Mouse (Mus musculus) limb, embryonic 12.5 days (tissue): ENCODE data around the gene Slc34a1. TPM values are rescaled to one million over a fixed set of nuclear protein-coding genes. Genes with fewer than 3 reads are reported as not detected.

ENCODE experiments used
- ATAC-seq: fragments of 200-750 bp; cut with Nextera tagmentation; 2 replicates; pipeline ENCODE4 v1.8.0; 2017; ENCODE audit warnings: low read depth, moderate TSS enrichment; ENCODE audit not compliant: insufficient number of reproducible peaks, insufficient read depth, low FRiP score, low TSS enrichment
- H3K27ac ChIP-seq: fragments of 300-500 bp; sonication (generic); 2 replicates; pipeline ENCODE4 v1.5.1; 2016; ENCODE audit warnings: mild to moderate bottlenecking, moderate library complexity
- H3K27me3 ChIP-seq: fragments of 300-500 bp; sonication (generic); 2 replicates; pipeline ENCODE4 v1.6.1; 2016; ENCODE audit warnings: mild to moderate bottlenecking, moderate library complexity
- H3K36me3 ChIP-seq: fragments of 300-500 bp; sonication (generic); 2 replicates; pipeline ENCODE4 v1.6.1; 2016; ENCODE audit warnings: mild to moderate bottlenecking, moderate library complexity
- H3K4me1 ChIP-seq: fragments of 300-500 bp; sonication (generic); replicated peaks from 2 replicates; pipeline ENCODE4 v1.6.1; 2016
- H3K4me2 ChIP-seq: fragments of 300-500 bp; sonication (generic); 2 replicates; pipeline ENCODE4 v1.6.1; 2016; ENCODE audit warnings: mild to moderate bottlenecking, moderate library complexity
- H3K4me3 ChIP-seq: fragments of 300-500 bp; sonication (generic); replicated peaks from 2 replicates; pipeline ENCODE4 v1.5.1; 2016; ENCODE audit warnings: mild to moderate bottlenecking
- H3K9ac ChIP-seq: fragments of 300-500 bp; sonication (generic); replicated peaks from 2 replicates; pipeline ENCODE4 v1.6.1; 2016; ENCODE audit warnings: mild to moderate bottlenecking, moderate library complexity
- H3K9me3 ChIP-seq: fragments of 300-500 bp; sonication (generic); 2 replicates; pipeline ENCODE4 v1.6.1; 2016; ENCODE audit warnings: mild to moderate bottlenecking, moderate library complexity
- WGBS: fragments of 180-500 bp; shearing (Covaris S2); methylation state at CpG from one replicate; pipeline ENCODE4 v1.1.7; 2016; 5-methylcytosine and 5-hydroxymethylcytosine counted together
- polyA plus RNA-seq: library from polyadenylated mRNA; unstranded; fragments of >200 nt; fragmentation: Nextera tagmentation; extraction: Ambion mirVana; gene quantifications from 2 replicates; pipeline ENCODE4 v1.2.1, GENCODE M21; 2016

Slc34a1 gene
- polyA plus RNA-seq, 1 experiment from 2014 or later: not detected

DNA sequence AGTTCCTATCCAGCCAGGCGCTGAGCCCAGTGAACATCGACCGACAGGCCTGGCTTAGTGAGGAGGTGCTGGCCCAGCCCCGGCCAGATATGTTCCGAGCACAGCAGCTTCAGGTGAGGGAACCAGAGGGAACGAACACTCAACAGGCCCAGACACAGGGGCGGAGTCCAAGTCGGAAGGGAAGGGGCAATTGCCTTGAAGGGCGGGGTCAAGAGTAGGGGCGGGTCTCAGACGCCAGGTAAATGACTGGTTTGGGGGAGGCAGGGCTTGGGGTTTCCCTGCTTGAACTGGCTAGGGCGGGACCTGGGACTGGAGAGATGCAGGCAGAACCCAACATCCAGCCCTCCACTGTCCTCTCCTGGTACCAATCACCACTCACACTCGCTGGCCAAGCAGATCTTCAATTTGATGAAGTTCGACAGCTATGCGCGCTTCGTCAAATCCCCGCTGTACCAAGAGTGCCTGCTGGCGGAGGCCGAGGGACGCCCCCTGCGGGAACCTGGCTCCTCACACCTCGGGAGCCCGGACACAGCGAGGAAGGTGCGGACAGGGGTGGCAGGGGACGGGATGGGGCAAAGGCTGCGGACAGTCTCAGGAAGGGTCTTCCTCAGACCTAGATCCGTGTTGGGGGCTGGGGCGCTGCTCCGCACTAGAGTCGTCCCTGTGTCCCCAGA, 18.9 kb upstream of the Slc34a1 start:
- peaks cover 8% of the 10 kb centered on the region; the same call in 1 of the 2 replicates for H3K4me1 ChIP-seq
- 6% methylated on average over 32 of the region's 32 CpGs for WGBS
- peak overlapping the region; percentile 42 for H3K4me2 ChIP-seq
- H3K4me3 ChIP-seq: peak overlapping the region; percentile 25
- H3K36me3 ChIP-seq: no peaks in the 10 kb centered on the region
- peaks cover 89% of the 10 kb centered on the region for H3K27me3 ChIP-seq
- peak overlapping the region; percentile 31; the same call in 1 of the 2 replicates for H3K9ac ChIP-seq
- H3K27ac ChIP-seq: no peak overlapping the region
- H3K9me3 ChIP-seq: no peaks in the 10 kb centered on the region
- no peak for ATAC-seq

DNA sequence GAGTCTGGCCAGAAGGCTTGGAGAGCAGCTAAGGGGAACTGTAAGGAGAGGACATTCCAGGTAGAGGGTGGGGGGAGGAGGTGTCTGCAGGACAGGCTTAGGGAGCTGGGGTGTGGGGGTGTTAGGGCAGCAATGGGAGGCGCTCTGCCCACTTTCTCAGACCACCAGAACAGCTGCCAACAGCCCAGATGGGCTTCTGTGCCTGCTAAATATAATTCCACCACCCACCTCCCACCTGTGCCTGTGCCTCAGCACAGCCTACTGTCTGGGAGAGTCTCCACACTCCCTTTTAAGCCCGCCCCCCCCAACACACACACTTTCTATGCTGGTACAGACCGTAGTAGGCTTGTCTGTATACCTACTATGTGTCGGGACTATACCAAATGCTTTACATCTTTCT, 16.2 kb upstream of the Slc34a1 start:
- Histone ChIP-seq H3K36me3 (no peaks in the 10 kb centered on the region), H3K9ac (no peak overlapping the region), H3K9me3 (no peaks in the 10 kb centered on the region), H3K4me1 (peaks cover 8% of the 10 kb centered on the region; the same call in 1 of the 2 replicates), H3K27ac (no peak overlapping the region), H3K4me2 (no peak overlapping the region), H3K4me3 (no peak overlapping the region), H3K27me3 (peaks cover 70% of the 10 kb centered on the region)
- WGBS: 91% methylated on average over 4 of the region's 4 CpGs
- no peak for ATAC-seq

DNA sequence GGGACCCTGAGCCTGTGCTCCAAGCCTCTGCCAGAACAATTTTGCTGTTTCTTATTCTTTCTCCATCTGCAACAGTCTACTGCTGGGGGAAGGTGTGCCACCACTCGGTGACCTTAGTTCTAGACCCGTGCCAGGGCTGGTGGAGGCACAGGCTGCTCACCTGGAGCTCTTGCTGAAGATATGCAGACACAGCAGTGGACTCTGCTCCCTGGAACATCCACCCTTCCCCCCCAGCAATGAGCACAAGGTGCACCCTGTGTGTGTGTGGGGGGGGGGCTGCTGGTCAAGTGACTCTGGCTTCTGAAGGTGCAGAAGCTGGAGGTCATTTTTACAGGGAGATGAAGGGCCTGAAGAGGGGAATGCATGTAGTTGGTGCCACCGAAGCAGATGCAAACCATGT, 7.3 kb upstream of the Slc34a1 start:
- Histone ChIP-seq H3K9me3 (no peaks in the 10 kb centered on the region), H3K4me3 (no peak overlapping the region), H3K27me3 (peaks cover 2% of the 10 kb centered on the region; the same call in 1 of the 2 replicates), H3K27ac (no peak overlapping the region), H3K4me2 (no peak overlapping the region), H3K36me3 (no peaks in the 10 kb centered on the region), H3K9ac (no peak overlapping the region), H3K4me1 (no peaks in the 10 kb centered on the region)
- WGBS: 80% methylated on average over 3 of the region's 3 CpGs
- ATAC-seq: no peak

DNA sequence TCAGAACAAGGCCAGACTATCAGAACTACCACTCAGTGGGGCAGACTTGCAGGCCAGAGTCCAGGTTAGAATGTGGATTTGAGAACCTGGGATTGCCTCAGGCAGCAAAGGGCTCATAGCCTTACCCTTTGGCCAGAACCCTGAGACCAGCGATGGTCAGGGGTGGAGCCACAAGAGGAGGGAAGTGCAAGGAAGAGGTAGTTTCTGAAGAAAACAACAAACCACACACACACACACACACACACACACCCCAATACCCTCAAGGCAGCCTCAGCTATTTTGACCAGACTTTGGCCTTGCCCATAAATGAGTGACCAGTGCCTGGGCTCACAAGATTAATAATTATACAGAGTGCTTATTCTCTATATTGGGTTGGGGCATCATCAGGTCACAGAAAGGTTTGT, 6.4 kb upstream of the Slc34a1 start:
- no peak overlapping the region for H3K27ac ChIP-seq
- H3K4me3 ChIP-seq: no peak overlapping the region
- H3K36me3 ChIP-seq: no peaks in the 10 kb centered on the region
- no peak for ATAC-seq
- H3K4me1 ChIP-seq: no peaks in the 10 kb centered on the region
- H3K4me2 ChIP-seq: no peak overlapping the region
- no peaks in the 10 kb centered on the region for H3K9me3 ChIP-seq
- no peak overlapping the region for H3K9ac ChIP-seq
- 83% methylated on average over 1 of the region's 1 CpGs for WGBS
- peaks cover 2% of the 10 kb centered on the region; the same call in 1 of the 2 replicates for H3K27me3 ChIP-seq

DNA sequence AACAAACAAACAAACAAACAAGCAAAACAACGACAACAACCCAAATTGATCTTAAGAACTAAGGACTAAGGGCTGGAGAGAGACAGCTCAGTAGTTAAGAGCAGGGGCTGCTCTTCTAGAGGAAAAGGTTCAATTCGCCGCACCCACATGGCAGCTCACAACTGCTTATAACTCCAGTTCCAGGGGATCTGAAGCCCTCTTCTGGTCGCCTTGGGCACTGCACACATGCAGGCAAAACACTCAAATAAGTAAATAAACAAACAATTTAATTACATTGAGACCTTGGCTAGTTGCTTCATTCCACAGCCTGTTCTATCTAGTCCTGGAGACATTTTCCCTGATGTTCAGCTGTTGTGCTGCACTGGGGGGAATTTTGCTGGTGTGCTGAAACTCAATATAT, 5.1 kb upstream of the Slc34a1 start:
- no peak overlapping the region for H3K4me2 ChIP-seq
- H3K9me3 ChIP-seq: no peaks in the 10 kb centered on the region
- 68% methylated on average over 4 of the region's 4 CpGs for WGBS
- no peaks in the 10 kb centered on the region for H3K36me3 ChIP-seq
- H3K27me3 ChIP-seq: peaks cover 2% of the 10 kb centered on the region; the same call in 1 of the 2 replicates
- H3K9ac ChIP-seq: no peak overlapping the region
- no peak overlapping the region for H3K27ac ChIP-seq
- no peak overlapping the region for H3K4me3 ChIP-seq
- ATAC-seq: no peak
- H3K4me1 ChIP-seq: no peaks in the 10 kb centered on the region

DNA sequence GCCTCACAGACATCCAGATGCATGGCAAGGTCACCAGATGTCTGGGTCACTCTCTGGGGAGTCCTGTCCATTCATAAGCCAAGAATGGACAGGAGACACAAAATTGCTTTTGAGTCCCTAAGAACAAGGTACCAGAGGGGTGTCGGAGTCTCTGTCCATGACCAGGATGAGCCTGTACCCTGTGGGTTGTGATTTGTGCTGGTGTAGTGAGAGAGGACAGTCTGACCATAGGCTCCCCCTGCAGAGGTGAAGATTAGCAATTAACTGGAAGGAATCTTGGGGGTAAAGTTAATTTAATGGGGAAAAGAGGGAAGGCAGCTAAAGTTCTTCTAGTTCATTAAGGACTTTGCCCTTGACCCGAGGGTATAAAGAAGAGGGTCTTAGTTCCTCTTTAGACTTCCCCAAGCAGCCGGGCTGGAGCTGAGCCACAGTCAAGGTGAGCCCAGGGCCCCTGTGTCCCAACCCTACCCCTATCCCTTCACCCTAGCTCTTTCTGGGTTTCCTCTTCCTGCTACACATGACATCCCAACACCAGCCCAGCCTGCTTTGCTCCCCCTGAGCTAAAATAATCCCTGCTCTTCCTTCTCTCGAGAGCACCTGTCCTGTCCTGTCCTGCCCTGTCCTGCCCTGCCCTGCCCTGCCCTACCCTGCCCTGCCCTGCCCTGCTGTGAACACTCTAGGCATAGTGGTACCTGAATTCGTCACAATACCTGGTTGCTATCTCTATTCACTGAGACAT, 1.5 kb downstream of the Slc34a1 start:
- no peak for ATAC-seq
- H3K4me3 ChIP-seq: no peak overlapping the region

DNA sequence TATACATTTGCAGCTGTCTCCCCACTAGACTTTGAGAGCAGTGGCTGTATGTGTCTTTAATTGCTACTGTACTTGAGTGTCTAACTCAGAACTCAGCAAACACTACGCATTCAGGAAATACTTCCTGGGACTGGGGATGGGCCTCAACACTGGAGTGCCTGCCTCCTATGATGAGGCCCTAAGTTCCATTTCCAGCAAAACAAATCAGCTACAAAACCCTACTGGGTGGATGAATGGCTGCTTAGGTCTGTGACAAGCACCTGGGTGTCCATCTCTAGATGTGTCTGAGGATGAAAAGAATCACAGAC, 2.0 kb downstream of the Slc34a1 start:
- no peak overlapping the region for H3K27ac ChIP-seq
- H3K9me3 ChIP-seq: no peaks in the 10 kb centered on the region

More for the DNA sequence above, 1.5 kb downstream of the Slc34a1 start:
- Histone ChIP-seq H3K27ac (no peak overlapping the region), H3K27me3 (peaks cover 30% of the 10 kb centered on the region), H3K9ac (no peak overlapping the region), H3K9me3 (no peaks in the 10 kb centered on the region), H3K4me1 (no peaks in the 10 kb centered on the region), H3K4me2 (no peak overlapping the region), H3K36me3 (no peaks in the 10 kb centered on the region)
- 74% methylated on average over 5 of the region's 5 CpGs for WGBS

DNA sequence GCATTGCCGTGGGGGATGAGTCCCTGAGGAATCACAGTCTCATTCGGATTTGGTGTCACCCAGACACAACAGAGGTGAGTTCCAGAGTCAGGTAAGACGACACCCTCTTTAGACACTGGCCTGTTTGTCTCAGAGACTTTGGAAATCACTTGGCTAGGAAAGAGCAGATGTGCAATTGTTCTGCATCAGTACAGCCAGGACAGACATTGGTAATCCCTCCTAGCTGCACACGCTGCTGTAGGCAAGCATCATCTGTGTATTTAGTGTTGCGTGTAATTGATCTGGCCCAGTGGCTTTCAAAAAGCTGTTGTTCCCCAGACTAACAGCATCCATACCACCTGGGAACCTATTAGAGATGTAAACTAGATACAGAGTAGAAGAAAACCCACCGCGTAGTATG, 5.3 kb downstream of the Slc34a1 start:
- no peak for ATAC-seq

More for the DNA sequence above, 2.0 kb downstream of the Slc34a1 start:
- H3K36me3 ChIP-seq: no peaks in the 10 kb centered on the region
- peaks cover 28% of the 10 kb centered on the region for H3K27me3 ChIP-seq
- no peak overlapping the region for H3K4me3 ChIP-seq
- H3K4me1 ChIP-seq: no peaks in the 10 kb centered on the region; the same call in 1 of the 2 replicates
- 90% methylated on average over 1 of the region's 1 CpGs for WGBS
- no peak overlapping the region for H3K4me2 ChIP-seq
- no peak for ATAC-seq
- H3K9ac ChIP-seq: no peak overlapping the region

DNA sequence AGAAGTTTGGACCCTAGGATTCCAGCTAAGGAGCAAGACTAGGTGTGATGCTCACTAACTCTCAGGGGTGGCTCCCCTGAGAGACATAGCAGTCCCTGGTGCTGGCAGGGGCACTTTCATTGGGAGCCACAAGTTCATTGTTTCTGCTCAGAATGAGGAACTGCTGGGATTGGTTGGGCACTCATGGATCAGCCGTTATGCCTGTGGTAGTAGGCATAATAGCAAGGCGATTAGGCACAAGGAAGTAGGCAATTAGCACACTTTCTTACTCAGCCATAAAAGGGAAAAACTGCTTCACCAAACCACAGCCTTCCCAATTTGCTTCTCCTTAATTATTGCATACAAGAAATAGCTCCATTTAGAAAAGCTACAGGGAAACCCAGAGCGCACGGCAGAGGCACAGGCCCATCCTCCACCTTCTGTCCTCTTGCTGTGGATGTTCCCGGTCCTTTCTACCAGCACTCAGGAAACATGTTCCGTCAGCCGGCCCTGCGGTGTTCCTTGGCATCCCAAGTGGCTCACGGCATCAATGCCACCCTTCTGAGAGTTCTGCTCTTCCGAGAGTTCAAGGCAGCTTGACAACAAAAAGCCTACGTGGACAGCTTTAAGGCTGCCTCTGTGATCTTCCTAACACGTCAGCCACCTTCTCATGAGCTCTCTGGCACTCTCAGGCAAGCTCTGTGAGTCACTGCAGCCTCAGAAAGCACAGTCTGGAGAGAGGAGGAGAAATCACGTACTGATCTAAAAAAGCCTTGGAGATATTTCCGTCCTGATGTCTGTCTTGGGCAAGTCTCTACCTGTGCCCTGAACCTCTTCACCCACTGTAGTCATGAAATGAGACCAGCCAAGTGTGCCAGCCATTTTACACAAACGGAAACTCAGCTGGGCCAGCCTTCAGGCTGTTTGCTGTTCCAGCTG, 6.2 kb downstream of the Slc34a1 start:
- Histone ChIP-seq H3K4me3 (no peak overlapping the region), H3K9ac (no peak overlapping the region), H3K4me1 (peaks cover 7% of the 10 kb centered on the region), H3K9me3 (no peaks in the 10 kb centered on the region), H3K4me2 (no peak overlapping the region), H3K27ac (no peak overlapping the region), H3K27me3 (peaks cover 27% of the 10 kb centered on the region), H3K36me3 (no peaks in the 10 kb centered on the region)
- ATAC-seq: no peak
- WGBS: 66% methylated on average over 15 of the region's 15 CpGs

More for the DNA sequence above, 5.3 kb downstream of the Slc34a1 start:
- Histone ChIP-seq H3K4me3 (no peak overlapping the region), H3K27me3 (peaks cover 29% of the 10 kb centered on the region), H3K36me3 (no peaks in the 10 kb centered on the region), H3K4me1 (peaks cover 7% of the 10 kb centered on the region), H3K27ac (no peak overlapping the region), H3K9me3 (no peaks in the 10 kb centered on the region), H3K4me2 (no peak overlapping the region), H3K9ac (no peak overlapping the region)
- WGBS: 80% methylated on average over 7 of the region's 7 CpGs

DNA sequence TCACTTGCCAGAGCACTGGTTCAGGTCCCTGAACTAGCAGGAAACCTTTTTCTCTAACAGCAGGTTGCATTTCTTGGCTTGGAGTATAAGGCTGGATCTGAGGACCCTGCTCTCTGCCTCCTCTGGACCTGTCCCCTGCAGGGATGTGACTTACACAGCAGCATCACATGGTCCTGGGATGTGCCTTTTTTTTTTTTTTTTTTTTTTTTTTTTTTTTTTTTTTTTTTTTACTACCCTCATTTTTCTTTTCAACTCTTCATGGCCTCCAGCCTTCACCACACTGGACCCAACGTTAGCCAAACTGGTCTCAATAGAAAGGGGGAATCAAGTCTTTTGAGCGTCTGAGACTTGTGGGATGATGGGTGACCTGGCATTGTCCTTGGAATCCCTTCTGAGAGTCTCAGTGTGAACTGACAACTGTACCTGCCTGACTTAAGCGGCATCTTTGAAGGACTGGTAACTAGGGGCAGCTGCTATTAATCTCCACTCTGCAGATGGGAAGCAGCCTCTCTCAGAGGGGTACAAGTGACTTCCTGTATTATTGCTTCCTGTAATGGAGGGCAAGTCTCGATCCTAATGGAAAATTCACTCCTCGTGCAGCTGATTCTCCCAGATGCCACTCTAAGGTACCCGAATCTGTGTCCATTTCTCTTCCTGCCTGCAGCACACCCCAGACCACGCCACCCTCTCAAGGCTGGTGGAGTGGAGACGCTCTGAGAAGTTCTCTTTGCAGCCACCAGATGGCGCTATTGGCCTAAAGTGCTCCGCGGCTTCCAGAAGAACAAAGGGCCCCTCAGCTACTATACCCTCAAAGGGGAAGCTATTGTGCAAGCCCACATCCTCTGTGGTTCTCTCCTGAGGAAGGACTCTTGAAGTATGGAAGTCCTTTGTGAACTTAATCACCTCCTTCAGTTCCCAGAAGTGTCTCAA, 7.1 kb downstream of the Slc34a1 start:
- peak; percentile 80 for ATAC-seq

More for the DNA sequence above, 7.1 kb downstream of the Slc34a1 start:
- H3K4me2 ChIP-seq: peak overlapping the region; percentile 41
- H3K9me3 ChIP-seq: no peaks in the 10 kb centered on the region
- 8% methylated on average over 11 of the region's 11 CpGs for WGBS
- H3K4me3 ChIP-seq: no peak overlapping the region
- peaks cover 30% of the 10 kb centered on the region for H3K27me3 ChIP-seq
- peak overlapping the region; percentile 44 for H3K9ac ChIP-seq
- H3K27ac ChIP-seq: 0 out of 2 replicates have a peak overlapping the region, but pooled peaks have one; percentile 50
- peaks cover 7% of the 10 kb centered on the region for H3K4me1 ChIP-seq
- H3K36me3 ChIP-seq: no peaks in the 10 kb centered on the region
